Mouse (Mus musculus): ENCODE results near the gene Bmx. TPM values are rescaled to one million over a fixed set of nuclear protein-coding genes. Genes with fewer than 3 reads are reported as not detected.

The Bmx gene
- polyA plus RNA-seq, 1 experiment from 2014 or later: 0.39 TPM

DNA sequence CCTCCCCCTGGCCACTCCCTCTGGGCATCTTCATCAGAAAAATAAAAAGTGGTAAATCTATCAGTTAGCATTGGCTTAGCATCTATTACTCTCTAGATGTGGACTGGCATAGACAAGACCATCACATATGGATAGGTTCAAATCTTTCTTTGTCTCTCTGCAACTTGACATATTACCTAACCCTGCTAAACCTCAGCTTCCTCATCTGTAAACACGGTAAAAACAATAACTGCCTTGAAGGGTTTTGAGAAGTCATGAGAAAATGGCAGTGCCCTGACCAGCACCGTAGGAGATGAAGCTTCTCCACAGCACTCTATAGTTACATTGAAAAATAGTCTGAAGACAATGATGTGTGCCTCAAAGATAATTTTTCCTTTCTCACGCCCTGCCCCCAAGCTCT, 1.5 kb downstream of the Bmx start:
- Histone ChIP-seq H3K4me1 (replicated peaks) (no peaks in the 10 kb centered on the region), H3K36me3 (no peaks in the 10 kb centered on the region), H3K9me3 (no peaks in the 10 kb centered on the region), H3K9ac (replicated peaks) (no peak overlapping the region), H3K4me3 (replicated peaks) (no peak overlapping the region), H3K4me2 (replicated peaks) (no peak overlapping the region), H3K27ac (no peak overlapping the region), H3K27me3 (peaks cover 12% of the 10 kb centered on the region; the same call in 1 of the 2 replicates)
- 90% methylated on average over 3 of the region's 3 CpGs for WGBS
- ATAC-seq: no peak

DNA sequence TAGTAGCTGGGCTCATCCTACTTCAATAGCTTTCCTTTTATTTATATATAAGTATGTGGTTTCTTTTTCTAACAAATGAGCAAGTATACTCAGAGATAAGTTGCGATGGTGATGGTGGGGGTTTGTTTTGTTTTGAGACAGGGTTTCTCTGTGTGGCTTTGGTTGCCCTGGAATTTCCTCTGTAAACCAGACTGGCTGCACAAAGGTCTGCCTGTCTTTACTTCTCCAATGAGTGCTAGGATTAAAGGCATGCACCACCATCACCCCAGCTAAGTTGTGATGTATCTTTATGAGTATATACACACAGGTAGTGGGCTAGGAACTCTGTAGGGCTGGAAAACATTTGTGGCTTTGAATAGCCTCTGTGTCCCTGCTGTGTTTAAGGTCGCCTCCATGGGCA, 11.3 kb downstream of the Bmx start:
- no peak overlapping the region for H3K9ac ChIP-seq (replicated peaks)
- no peak for ATAC-seq
- no peaks in the 10 kb centered on the region for H3K4me1 ChIP-seq (replicated peaks)
- H3K4me2 ChIP-seq (replicated peaks): no peak overlapping the region
- 68% methylated on average over 2 of the region's 2 CpGs for WGBS
- no peaks in the 10 kb centered on the region for H3K36me3 ChIP-seq
- peaks cover 27% of the 10 kb centered on the region for H3K27me3 ChIP-seq
- no peaks in the 10 kb centered on the region for H3K9me3 ChIP-seq
- no peak overlapping the region for H3K27ac ChIP-seq
- H3K4me3 ChIP-seq (replicated peaks): no peak overlapping the region

DNA sequence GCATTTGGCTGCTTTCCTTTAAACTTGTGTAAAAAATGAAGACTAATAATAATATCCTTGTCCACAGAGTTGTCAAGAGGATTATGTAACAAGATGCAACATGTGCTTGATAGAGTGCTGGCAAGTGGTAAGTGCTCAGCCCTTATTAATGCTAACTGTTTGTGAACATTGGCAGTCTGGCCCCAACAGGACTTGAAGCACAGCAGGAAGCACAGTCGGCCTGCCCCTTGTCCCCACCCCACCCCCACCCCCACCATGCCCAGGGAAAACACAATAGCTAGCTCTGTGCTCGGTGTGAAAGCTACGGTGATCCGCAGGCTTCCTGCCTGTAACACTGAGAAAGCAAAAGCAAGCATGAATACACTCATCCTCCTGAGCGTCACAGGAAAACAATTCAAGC, 12.3 kb downstream of the Bmx start:
- peak; percentile 65; the same call in 1 of the 2 replicates for ATAC-seq

DNA sequence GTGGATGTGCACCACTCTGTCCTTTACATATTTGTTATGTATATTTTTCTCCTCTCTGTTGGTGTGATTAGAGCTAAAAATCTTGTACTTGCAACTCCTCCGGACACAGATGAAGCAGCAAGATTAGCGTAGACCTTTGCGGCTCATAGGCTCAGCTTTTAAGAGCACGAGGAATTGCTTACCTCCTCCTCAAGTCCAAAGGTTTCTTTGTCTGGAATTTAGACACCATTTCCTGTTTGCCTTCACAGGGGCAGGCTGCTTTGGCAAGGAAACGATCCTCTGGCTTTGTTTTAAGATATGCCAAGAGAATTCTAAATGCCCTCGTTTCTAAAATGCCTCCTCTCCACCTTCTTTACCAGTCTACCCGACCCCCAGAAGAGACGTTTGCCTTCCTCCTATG, 24.6 kb downstream of the Bmx start:
- H3K4me1 ChIP-seq (replicated peaks): no peaks in the 10 kb centered on the region
- whole genome bisulfite sequencing: 70% methylated on average over 8 of the region's 8 CpGs
- H3K9me3 ChIP-seq: no peaks in the 10 kb centered on the region
- no peak overlapping the region for H3K9ac ChIP-seq (replicated peaks)
- no peak for ATAC-seq
- no peak overlapping the region for H3K4me3 ChIP-seq (replicated peaks)
- no peak overlapping the region for H3K4me2 ChIP-seq (replicated peaks)
- peaks cover 9% of the 10 kb centered on the region; the same call in 1 of the 2 replicates for H3K27me3 ChIP-seq
- no peaks in the 10 kb centered on the region for H3K36me3 ChIP-seq
- H3K27ac ChIP-seq: no peak overlapping the region

More for the DNA sequence above, 12.3 kb downstream of the Bmx start:
- no peak overlapping the region for H3K9ac ChIP-seq (replicated peaks)
- 26% methylated on average over 5 of the region's 5 CpGs for WGBS
- no peaks in the 10 kb centered on the region for H3K4me1 ChIP-seq (replicated peaks)
- H3K9me3 ChIP-seq: no peaks in the 10 kb centered on the region
- H3K27ac ChIP-seq: no peak overlapping the region
- peak overlapping the region; percentile 15 for H3K4me2 ChIP-seq (replicated peaks)
- H3K4me3 ChIP-seq (replicated peaks): no peak overlapping the region
- H3K27me3 ChIP-seq: peaks cover 27% of the 10 kb centered on the region
- no peaks in the 10 kb centered on the region for H3K36me3 ChIP-seq

DNA sequence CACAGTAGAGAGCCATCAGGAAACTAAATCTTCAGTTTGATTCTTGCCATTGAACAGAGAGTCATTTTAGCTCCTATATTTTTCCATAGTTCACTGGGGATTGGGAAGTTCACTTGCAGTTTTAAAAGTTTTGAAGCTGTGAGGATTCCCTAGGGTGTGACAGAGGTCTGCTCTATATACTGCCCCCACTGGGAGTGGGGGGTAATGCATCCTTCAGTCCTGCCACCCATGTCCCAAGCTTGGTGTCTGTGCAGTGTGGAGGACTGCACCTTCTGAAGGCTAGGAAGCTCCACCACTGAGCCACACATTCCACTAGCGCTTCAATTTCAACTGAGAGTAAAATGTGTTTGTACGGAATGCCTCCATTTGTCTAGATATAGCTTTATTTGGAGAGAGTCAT, 36.0 kb downstream of the Bmx start:
- Histone ChIP-seq H3K9ac (replicated peaks) (no peak overlapping the region), H3K4me3 (replicated peaks) (no peak overlapping the region), H3K4me2 (replicated peaks) (no peak overlapping the region), H3K36me3 (no peaks in the 10 kb centered on the region), H3K9me3 (no peaks in the 10 kb centered on the region), H3K27ac (no peak overlapping the region), H3K4me1 (replicated peaks) (no peaks in the 10 kb centered on the region), H3K27me3 (peaks cover 7% of the 10 kb centered on the region; the same call in 1 of the 2 replicates)
- 73% methylated on average over 2 of the region's 2 CpGs for WGBS
- no peak for ATAC-seq

DNA sequence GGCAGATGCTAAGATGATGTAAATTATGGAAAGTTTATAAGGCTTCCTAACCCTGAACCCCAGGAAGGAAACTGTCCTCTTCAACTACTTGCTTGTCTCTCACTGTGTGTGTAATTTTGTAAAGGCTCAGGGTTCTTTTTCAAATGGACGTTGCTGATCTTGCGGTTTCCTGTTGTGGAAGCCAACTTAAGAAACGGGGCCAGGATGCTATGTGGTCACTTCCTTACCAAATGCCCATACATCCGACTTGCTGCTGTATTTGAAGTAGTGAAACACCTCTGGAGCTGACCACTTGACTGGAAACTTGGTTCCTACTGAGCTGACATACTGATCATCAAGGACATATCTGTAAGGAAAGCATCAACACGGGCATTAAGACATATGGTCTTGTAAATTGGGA, 57.4 kb downstream of the Bmx start:
- Histone ChIP-seq H3K9ac (replicated peaks) (no peak overlapping the region), H3K4me1 (replicated peaks) (no peaks in the 10 kb centered on the region), H3K36me3 (no peaks in the 10 kb centered on the region), H3K4me2 (replicated peaks) (no peak overlapping the region), H3K9me3 (no peaks in the 10 kb centered on the region), H3K4me3 (replicated peaks) (no peak overlapping the region), H3K27ac (no peak overlapping the region), H3K27me3 (0 out of 2 replicates have a peak, but pooled peaks cover 3% of the 10 kb centered on the region)
- 82% methylated on average over 5 of the region's 5 CpGs for WGBS
- no peak for ATAC-seq

DNA sequence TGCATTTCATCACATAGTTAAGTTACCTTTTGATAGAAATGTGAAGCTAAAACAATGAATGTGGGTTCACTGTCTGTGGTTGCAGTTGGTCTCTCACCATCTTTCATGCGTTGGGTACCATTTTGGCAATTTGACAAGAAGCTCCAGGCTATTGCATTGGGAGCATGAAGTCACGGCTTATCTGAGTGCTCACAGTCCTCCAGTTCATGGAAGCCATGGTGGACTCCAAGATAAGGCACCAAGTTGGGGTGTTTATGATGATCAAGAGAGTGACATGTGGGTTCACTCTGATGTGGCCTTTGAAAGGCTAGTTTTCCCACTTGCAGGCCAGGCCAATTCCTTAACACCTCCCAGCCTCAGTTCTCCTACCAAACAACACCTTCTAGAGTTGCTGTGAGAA, 60.3 kb downstream of the Bmx start:
- ATAC-seq: no peak
- H3K27me3 ChIP-seq: 0 out of 2 replicates have a peak, but pooled peaks cover 3% of the 10 kb centered on the region
- WGBS: 89% methylated on average over 2 of the region's 2 CpGs
- no peaks in the 10 kb centered on the region for H3K36me3 ChIP-seq
- H3K27ac ChIP-seq: no peak overlapping the region
- H3K9ac ChIP-seq (replicated peaks): no peak overlapping the region
- no peaks in the 10 kb centered on the region for H3K4me1 ChIP-seq (replicated peaks)
- H3K4me2 ChIP-seq (replicated peaks): no peak overlapping the region
- H3K4me3 ChIP-seq (replicated peaks): no peak overlapping the region
- H3K9me3 ChIP-seq: no peaks in the 10 kb centered on the region

DNA sequence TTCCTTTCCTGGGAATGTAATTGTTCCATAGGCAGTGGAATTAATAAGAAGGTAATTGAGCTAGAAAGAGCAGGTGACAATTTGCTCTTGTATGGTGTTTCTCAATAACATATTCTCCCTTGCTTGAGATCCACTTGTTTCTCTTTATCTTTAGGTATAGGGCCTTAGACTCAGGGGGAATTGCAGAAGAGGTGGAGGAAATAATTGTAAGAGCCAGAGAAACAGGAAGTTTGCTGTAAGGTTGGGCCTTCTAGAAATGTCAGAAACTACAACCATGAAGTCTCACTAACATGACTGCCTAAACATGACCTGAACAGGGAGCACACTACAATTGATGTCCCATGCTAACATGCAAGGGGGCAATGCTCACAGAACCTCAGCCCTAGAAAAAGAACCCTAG, 68.1 kb downstream of the Bmx start:
- ATAC-seq: no peak
- no peaks in the 10 kb centered on the region for H3K4me1 ChIP-seq (replicated peaks)
- H3K27me3 ChIP-seq: peaks cover 11% of the 10 kb centered on the region; the same call in 1 of the 2 replicates
- no peak overlapping the region for H3K4me2 ChIP-seq (replicated peaks)
- H3K9me3 ChIP-seq: no peaks in the 10 kb centered on the region
- H3K4me3 ChIP-seq (replicated peaks): no peak overlapping the region
- no peak overlapping the region for H3K9ac ChIP-seq (replicated peaks)
- H3K27ac ChIP-seq: no peak overlapping the region
- H3K36me3 ChIP-seq: no peaks in the 10 kb centered on the region

DNA sequence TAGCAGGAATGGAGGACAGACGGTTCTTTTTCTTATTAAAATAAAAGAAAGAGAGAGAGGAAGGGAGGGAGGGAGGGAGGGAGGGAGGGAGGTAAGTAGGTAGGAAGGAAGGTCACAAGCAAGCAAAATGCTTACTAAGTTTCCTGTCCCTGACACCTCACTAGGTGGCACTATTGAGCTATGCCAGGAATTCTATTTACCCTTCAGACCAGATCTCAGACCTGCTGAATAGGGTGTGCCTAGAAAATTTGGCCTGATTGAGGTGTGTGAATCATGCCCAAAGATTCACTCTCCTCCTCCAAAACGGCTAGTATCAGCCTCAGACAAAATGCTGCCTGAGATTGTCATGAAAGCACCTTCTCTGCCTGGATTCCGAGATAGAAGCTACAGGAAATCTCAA, 74.1 kb downstream of the Bmx start:
- Histone ChIP-seq H3K4me1 (replicated peaks) (no peaks in the 10 kb centered on the region), H3K4me2 (replicated peaks) (no peak overlapping the region), H3K9me3 (no peaks in the 10 kb centered on the region), H3K36me3 (no peaks in the 10 kb centered on the region), H3K27me3 (peaks cover 20% of the 10 kb centered on the region; the same call in 1 of the 2 replicates), H3K27ac (no peak overlapping the region), H3K9ac (replicated peaks) (no peak overlapping the region), H3K4me3 (replicated peaks) (no peak overlapping the region)
- ATAC-seq: no peak
- WGBS: 37% methylated on average over 3 of the region's 3 CpGs

DNA sequence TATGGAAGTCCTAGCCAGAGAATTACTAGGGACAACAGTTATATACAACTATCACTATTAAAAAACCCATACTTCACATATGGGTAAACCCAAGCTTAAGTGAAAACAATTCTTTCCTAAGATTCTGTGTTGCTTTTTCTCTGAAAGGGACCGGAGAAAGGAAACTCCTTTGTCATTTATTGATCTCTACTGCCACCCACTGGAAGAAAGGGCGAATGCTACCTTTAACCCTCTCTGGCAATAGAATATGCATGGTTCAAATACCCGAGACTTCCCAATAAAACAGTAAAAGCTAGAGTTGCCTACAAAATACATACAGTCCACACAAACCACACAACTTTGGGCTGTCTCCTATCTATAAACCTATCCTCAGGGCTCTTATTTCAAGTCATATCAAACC, 78.2 kb downstream of the Bmx start:
- Histone ChIP-seq H3K27me3 (peaks cover 22% of the 10 kb centered on the region; the same call in 1 of the 2 replicates), H3K27ac (no peak overlapping the region), H3K4me1 (replicated peaks) (no peaks in the 10 kb centered on the region), H3K9me3 (no peaks in the 10 kb centered on the region), H3K36me3 (no peaks in the 10 kb centered on the region), H3K4me3 (replicated peaks) (no peak overlapping the region), H3K4me2 (replicated peaks) (no peak overlapping the region), H3K9ac (replicated peaks) (no peak overlapping the region)
- 24% methylated on average over 3 of the region's 3 CpGs for WGBS
- 0 out of 2 replicates have a peak, but pooled peaks have one; percentile 30 for ATAC-seq

DNA sequence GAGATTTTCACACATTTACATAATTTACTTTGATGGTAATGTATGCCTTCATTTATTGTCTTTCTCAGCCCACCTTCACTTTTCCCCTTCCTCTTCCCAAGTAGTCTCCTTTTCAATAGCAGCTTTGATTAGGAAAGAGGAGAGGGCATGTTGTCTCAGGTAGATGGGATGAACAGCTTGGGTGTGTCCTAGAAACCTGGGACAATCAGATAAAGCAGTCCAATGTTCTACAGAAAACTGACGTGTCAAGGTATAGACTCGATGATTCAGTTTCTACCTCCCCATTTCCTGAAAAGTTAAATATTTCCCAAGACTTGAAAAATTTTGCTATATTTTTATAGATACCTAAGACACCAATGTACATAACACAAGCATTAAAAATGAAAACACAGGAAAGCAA, 79.1 kb downstream of the Bmx start:
- Histone ChIP-seq H3K4me3 (replicated peaks) (no peak overlapping the region), H3K4me1 (replicated peaks) (no peaks in the 10 kb centered on the region), H3K9ac (replicated peaks) (no peak overlapping the region), H3K9me3 (no peaks in the 10 kb centered on the region), H3K36me3 (no peaks in the 10 kb centered on the region), H3K27ac (no peak overlapping the region), H3K4me2 (replicated peaks) (no peak overlapping the region), H3K27me3 (peaks cover 22% of the 10 kb centered on the region; the same call in 1 of the 2 replicates)
- 91% methylated on average over 2 of the region's 2 CpGs for whole genome bisulfite sequencing
- no peak for ATAC-seq

DNA sequence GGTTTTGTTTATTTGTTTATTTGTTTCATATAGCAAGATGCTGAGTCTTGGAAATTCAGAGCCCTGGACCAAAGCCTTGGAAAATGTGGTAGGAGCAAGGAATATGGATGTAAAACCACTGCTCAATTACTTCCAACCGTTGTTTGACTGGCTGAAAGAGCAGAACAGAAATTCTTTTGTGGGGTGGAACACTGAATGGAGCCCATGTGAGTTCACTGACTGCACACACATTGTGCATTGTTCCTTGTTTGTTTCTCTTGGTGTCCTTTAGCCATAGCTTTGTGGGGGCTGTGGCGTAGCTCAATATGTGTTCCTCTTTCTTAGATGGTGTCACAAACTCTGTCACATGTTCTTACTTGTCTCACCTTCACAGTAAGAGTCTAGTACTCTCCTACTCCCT, 82.2 kb downstream of the Bmx start:
- H3K4me1 ChIP-seq (replicated peaks): no peaks in the 10 kb centered on the region
- H3K27me3 ChIP-seq: peaks cover 16% of the 10 kb centered on the region; the same call in 1 of the 2 replicates
- 78% methylated on average over 2 of the region's 2 CpGs for WGBS
- ATAC-seq: no peak
- no peak overlapping the region for H3K9ac ChIP-seq (replicated peaks)
- H3K9me3 ChIP-seq: no peaks in the 10 kb centered on the region
- no peak overlapping the region for H3K4me3 ChIP-seq (replicated peaks)
- no peak overlapping the region for H3K27ac ChIP-seq
- no peaks in the 10 kb centered on the region for H3K36me3 ChIP-seq
- H3K4me2 ChIP-seq (replicated peaks): no peak overlapping the region

DNA sequence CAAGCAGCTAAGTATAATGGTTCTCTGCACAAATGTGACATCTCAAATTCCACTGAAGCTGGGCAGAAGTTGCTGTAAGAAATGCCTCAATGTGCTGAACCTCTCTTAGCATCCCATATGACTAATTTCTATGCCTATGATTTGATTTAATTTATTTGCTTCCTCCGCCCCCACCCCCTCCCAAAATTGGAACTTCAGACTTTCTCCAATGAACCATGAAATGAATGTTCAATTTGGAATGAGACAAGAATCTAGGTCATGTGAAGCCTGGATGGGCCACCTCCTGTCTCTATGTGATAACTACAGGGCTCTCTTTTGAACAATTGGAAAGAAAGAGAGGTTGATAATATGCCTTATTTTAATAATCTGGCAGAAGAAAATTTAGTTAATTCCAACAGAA, 82.7 kb downstream of the Bmx start:
- Histone ChIP-seq H3K9ac (replicated peaks) (no peak overlapping the region), H3K4me1 (replicated peaks) (no peaks in the 10 kb centered on the region), H3K4me2 (replicated peaks) (no peak overlapping the region), H3K9me3 (no peaks in the 10 kb centered on the region), H3K36me3 (no peaks in the 10 kb centered on the region), H3K27me3 (peaks cover 16% of the 10 kb centered on the region; the same call in 1 of the 2 replicates), H3K27ac (no peak overlapping the region), H3K4me3 (replicated peaks) (no peak overlapping the region)
- no peak for ATAC-seq
- WGBS: 85% methylated on average over 1 of the region's 1 CpGs

All from midbrain, embryonic 13.5 days (tissue).